Mouse (Mus musculus) MEL (cell line): Measurements from ENCODE around the gene Ing1. TPM values are rescaled to one million over a fixed set of nuclear protein-coding genes. Genes with fewer than 3 reads are reported as not detected.
"Not testable (repeated sequence)": the region's sequence is repeated elsewhere in the genome, so short reads cannot be mapped to it uniquely, and the experiment has no call there.

Source experiments
- DNase-seq: peaks from one replicate; pipeline ENCODE4 v3.0.0; 2011; ENCODE audit warnings: low read depth, low spot score
- H3K27ac ChIP-seq: 2 replicates; pipeline ENCODE4 v1.5.1; 2012; ENCODE audit warnings: low read depth, mild to moderate bottlenecking, control low read depth, low read length, moderate library complexity; ENCODE audit not compliant: control insufficient read depth
- H3K27me3 ChIP-seq, 2 experiments: fragments of 150-350 bp in 1 of 2; sonication (generic) in 1 of 2; 2 replicates each; pipeline ENCODE4 v1.6.1; 2012; ENCODE audit warnings: low read length in 2 of 2, mild to moderate bottlenecking in 2 of 2, improper control_type of control experiment in 1 of 2, moderate library complexity in 1 of 2; ENCODE audit not compliant: insufficient read depth in 2 of 2, control insufficient read depth in 1 of 2
- H3K36me3 ChIP-seq, 2 experiments: 2 replicates each; pipeline ENCODE4 v1.6.1; 2012 to 2014; ENCODE audit warnings: low read length in 2 of 2, improper control_type of control experiment in 1 of 2, inconsistent platforms in 1 of 2, mild to moderate bottlenecking in 1 of 2; ENCODE audit not compliant: insufficient read depth in 2 of 2, control insufficient read depth in 1 of 2
- H3K4me1 ChIP-seq, 2 experiments: fragments of 150-350 bp in 1 of 2; sonication (generic) in 1 of 2; 2 replicates each; pipeline ENCODE4 v1.6.1; 2012; ENCODE audit warnings: low read length in 2 of 2, improper control_type of control experiment in 1 of 2, mild to moderate bottlenecking in 1 of 2; ENCODE audit not compliant: insufficient read depth in 2 of 2, control insufficient read depth in 1 of 2
- H3K4me3 ChIP-seq, 2 experiments: fragments of 150-350 bp in 1 of 2; sonication (generic) in 1 of 2; 2 replicates each; pipeline ENCODE4 v1.5.1; 2012; ENCODE audit warnings: low read depth in 2 of 2, low read length in 2 of 2, mild to moderate bottlenecking in 2 of 2, moderate library complexity in 2 of 2, control low read depth in 1 of 2, improper control_type of control experiment in 1 of 2; ENCODE audit not compliant: control insufficient read depth in 1 of 2, insufficient read depth in 1 of 2
- H3K79me2 ChIP-seq: 2 replicates; pipeline ENCODE4 v1.6.1; 2012; ENCODE audit warnings: mild to moderate bottlenecking, low read length, moderate library complexity; ENCODE audit not compliant: control insufficient read depth, poor library complexity, insufficient read depth
- H3K9ac ChIP-seq: 2 replicates; pipeline ENCODE4 v1.6.1; 2012; ENCODE audit warnings: low read depth, mild to moderate bottlenecking, control low read depth, low read length, moderate library complexity; ENCODE audit not compliant: control insufficient read depth, poor library complexity, severe bottlenecking
- H3K9me3 ChIP-seq: fragments of 150-350 bp; sonication (generic); replicated peaks from 2 replicates; pipeline ENCODE4 v1.6.1; 2012; ENCODE audit warnings: mild to moderate bottlenecking, low read length, improper control_type of control experiment, moderate library complexity; ENCODE audit not compliant: insufficient read depth
- BHLHE40 ChIP-seq: IDR thresholded peaks from 2 replicates; pipeline ENCODE4 v1.6.1; 2012; ENCODE audit warnings: low read depth, mild to moderate bottlenecking, inconsistent platforms, low read length, improper control_type of control experiment, borderline replicate concordance
- CHD1 ChIP-seq: IDR thresholded peaks from 2 replicates; pipeline ENCODE4 v1.6.1; 2012; ENCODE audit warnings: low read depth, mild to moderate bottlenecking, inconsistent platforms, low read length, improper control_type of control experiment
- E2F4 ChIP-seq: IDR thresholded peaks from 2 replicates; pipeline ENCODE4 v1.6.1; 2011; ENCODE audit warnings: low read depth, low read length, improper control_type of control experiment, borderline replicate concordance
- ELF1 ChIP-seq: IDR thresholded peaks from 2 replicates; pipeline ENCODE4 v1.6.1; 2014; ENCODE audit warnings: low read depth, mild to moderate bottlenecking, inconsistent platforms, low read length, improper control_type of control experiment, moderate library complexity
- GABPA ChIP-seq: IDR thresholded peaks from 2 replicates; pipeline ENCODE4 v1.6.1; 2012; ENCODE audit warnings: low read depth, mild to moderate bottlenecking, inconsistent platforms, low read length, improper control_type of control experiment, moderate library complexity
- GATA1 ChIP-seq: IDR thresholded peaks from 2 replicates; pipeline ENCODE4 v1.6.1; 2011; ENCODE audit warnings: low read depth, low read length, improper control_type of control experiment
- HCFC1 ChIP-seq: IDR thresholded peaks from 2 replicates; pipeline ENCODE4 v1.6.1; 2012; ENCODE audit warnings: low read depth, mild to moderate bottlenecking, inconsistent platforms, low read length, improper control_type of control experiment, moderate library complexity
- JUND ChIP-seq: IDR thresholded peaks from 2 replicates; pipeline ENCODE4 v1.6.1; 2011; ENCODE audit warnings: low read depth, mild to moderate bottlenecking, improper control_type of control experiment, low read length
- KAT2A ChIP-seq: conservative IDR thresholded peaks from 2 replicates; pipeline ENCODE4 v1.6.1; 2012; ENCODE audit warnings: low read depth, low read length, improper control_type of control experiment, inconsistent platforms
- MAFK ChIP-seq: IDR thresholded peaks from 2 replicates; pipeline ENCODE4 v1.6.1; 2011; ENCODE audit warnings: low read depth, mild to moderate bottlenecking, low read length, improper control_type of control experiment, borderline replicate concordance
- MXI1 ChIP-seq: IDR thresholded peaks from 2 replicates; pipeline ENCODE4 v1.6.1; 2011; ENCODE audit warnings: mild to moderate bottlenecking, low read depth, low read length, improper control_type of control experiment
- MYC ChIP-seq: IDR thresholded peaks from 2 replicates; pipeline ENCODE4 v1.6.1; 2011; ENCODE audit warnings: low read depth, mild to moderate bottlenecking, low read length, improper control_type of control experiment, moderate library complexity
- NRF1 ChIP-seq: IDR thresholded peaks from 2 replicates; pipeline ENCODE4 v1.6.1; 2014; ENCODE audit warnings: low read depth, mild to moderate bottlenecking, inconsistent platforms, low read length, improper control_type of control experiment, moderate library complexity; ENCODE audit not compliant: poor library complexity, insufficient read depth, severe bottlenecking
- POLR2A ChIP-seq, 2 experiments: IDR thresholded peaks; 2 replicates each; pipeline ENCODE4 v1.6.1; 2011 to 2012; ENCODE audit warnings: low read length in 2 of 2, mild to moderate bottlenecking in 2 of 2, control low read depth in 1 of 2, improper control_type of control experiment in 1 of 2, low read depth in 1 of 2, moderate library complexity in 1 of 2; ENCODE audit not compliant: control insufficient read depth in 1 of 2, insufficient read depth in 1 of 2, poor library complexity in 1 of 2
- POLR2AphosphoS2 ChIP-seq: IDR thresholded peaks from 2 replicates; pipeline ENCODE4 v1.6.1; 2011; ENCODE audit warnings: low read length, improper control_type of control experiment
- POLR2AphosphoS5 ChIP-seq: IDR thresholded peaks from 2 replicates; pipeline ENCODE4 v1.6.1; 2012; ENCODE audit warnings: low read depth, borderline replicate concordance, mild to moderate bottlenecking, inconsistent platforms, low read length, moderate library complexity, mixed read lengths
- RCOR1 ChIP-seq: IDR thresholded peaks from 2 replicates; pipeline ENCODE4 v1.6.1; 2012; ENCODE audit warnings: low read depth, mild to moderate bottlenecking, inconsistent platforms, low read length, improper control_type of control experiment
- SIN3A ChIP-seq: IDR thresholded peaks from 2 replicates; pipeline ENCODE4 v1.6.1; 2012; ENCODE audit warnings: low read length, improper control_type of control experiment, inconsistent platforms
- TAL1 ChIP-seq: IDR thresholded peaks from 2 replicates; pipeline ENCODE4 v1.6.1; 2012; ENCODE audit warnings: mild to moderate bottlenecking, inconsistent platforms, low read length, moderate library complexity, mixed read lengths
- TCF12 ChIP-seq: IDR thresholded peaks from 2 replicates; pipeline ENCODE4 v1.6.1; 2014; ENCODE audit warnings: low read depth, mild to moderate bottlenecking, inconsistent platforms, low read length, improper control_type of control experiment, moderate library complexity
- UBTF ChIP-seq: IDR thresholded peaks from 2 replicates; pipeline ENCODE4 v1.6.1; 2012; ENCODE audit warnings: low read depth, mild to moderate bottlenecking, inconsistent platforms, low read length, improper control_type of control experiment, moderate library complexity, borderline replicate concordance; ENCODE audit not compliant: insufficient read depth
- USF2 ChIP-seq, 2 experiments: IDR thresholded peaks; 2 replicates each; pipeline ENCODE4 v1.6.1; 2011 to 2012; ENCODE audit warnings: improper control_type of control experiment in 2 of 2, low read length in 2 of 2, borderline replicate concordance in 1 of 2, inconsistent platforms in 1 of 2, low read depth in 1 of 2, mild to moderate bottlenecking in 1 of 2; ENCODE audit not compliant: insufficient read depth in 1 of 2
- ZC3H11A ChIP-seq: IDR thresholded peaks from 2 replicates; pipeline ENCODE4 v1.6.1; 2012; ENCODE audit warnings: low read depth, mild to moderate bottlenecking, inconsistent platforms, low read length, improper control_type of control experiment
- ZMIZ1 ChIP-seq: IDR thresholded peaks from 2 replicates; pipeline ENCODE4 v1.6.1; 2012; ENCODE audit warnings: low read depth, mild to moderate bottlenecking, inconsistent platforms, low read length, improper control_type of control experiment, moderate library complexity
- polyA plus RNA-seq, 2 experiments: library from polyadenylated mRNA; stranded (reverse) in 1 of 2; unstranded in 1 of 2; fragments of >175 nt in 1 of 2; fragments of >200 nt in 1 of 2; gene quantifications; 2 replicates each; pipeline versions ENCODE4 v1.2.1 to v1.2.4; 2012; ENCODE audit warnings: low replicate concordance in 2 of 2, low read depth in 1 of 2; ENCODE audit not compliant: insufficient read length in 2 of 2, insufficient read depth in 1 of 2, missing spikeins in 1 of 2
- total RNA-seq: library from RNA; depleted of rRNA; stranded (reverse); fragments of 300-350 nt; gene quantifications from 2 replicates; pipeline ENCODE4 v1.2.3, GENCODE M21; 2012

The Ing1 gene
- total and polyA plus RNA-seq, 3 experiments = 35.9 to 91.0 TPM; not detected in 1

GRCm38 (mm10) chr8:11564236-11564635, 8.9 kb downstream of the Ing1 start:
- Histone ChIP-seq H3K27ac (no peak overlapping the region), H3K4me1 (peaks cover 0 to 9% of the 10 kb centered on the region in 2 experiments; a peak in 2 of 4 replicates), H3K27me3 (no peaks in the 10 kb centered on the region), H3K9ac (no peak overlapping the region), H3K79me2 (peaks cover 27% of the 10 kb centered on the region), H3K36me3 (peaks cover 0 to 2% of the 10 kb centered on the region in 2 experiments; a peak in 3 of 4 replicates), H3K4me3 (no peak overlapping the region), H3K9me3 (no peaks in the 10 kb centered on the region)
- DNase-seq = peak; percentile 34
- TF ChIP-seq POLR2A (IDR thresholded peaks at IDR 0.05; ENCODE audit: control insufficient read depth in 1 of 2, insufficient read depth in 1 of 2, low read depth in 1 of 2, low read length in 2 of 2, poor library complexity in 1 of 2) (no peak), ELF1 (no peak), ZC3H11A (no peak), USF2 (IDR thresholded peaks at IDR 0.05; ENCODE audit: borderline replicate concordance in 1 of 2, insufficient read depth in 1 of 2, low read depth in 1 of 2, low read length in 2 of 2) (no peak), CHD1 (no peak), TCF12 (no peak), UBTF (no peak), MYC (no peak), GATA1 (no peak), MXI1 (no peak), JUND (no peak), KAT2A (no peak), RCOR1 (no peak), ZMIZ1 (no peak), E2F4 (no peak), GABPA (no peak), BHLHE40 (no peak), TAL1 (no peak)

DNA sequence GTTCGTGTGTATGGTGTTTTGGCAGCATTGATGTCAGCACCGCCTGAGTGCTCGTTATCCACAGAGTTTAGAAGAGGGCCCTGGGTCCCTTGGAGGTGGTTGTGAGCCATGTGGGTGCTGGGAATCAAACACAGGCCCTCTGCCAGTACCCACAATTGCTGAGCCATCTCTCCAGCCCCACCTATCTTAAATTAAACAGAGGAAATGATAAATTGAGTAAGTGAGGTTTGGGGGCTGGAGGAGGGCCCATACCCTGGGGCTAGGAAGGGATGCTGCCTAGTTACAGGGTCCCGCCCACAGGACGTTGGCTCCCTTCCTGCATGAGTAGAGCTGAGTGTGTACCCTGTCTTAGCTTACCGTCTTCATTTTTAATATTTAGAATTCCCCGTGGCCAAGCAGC, 9.3 kb downstream of the Ing1 start:
- Histone ChIP-seq H3K27me3 (no peaks in the 10 kb centered on the region), H3K36me3 (no peaks in the 10 kb centered on the region; a peak in 1 of 4 replicates), H3K79me2 (peaks cover 23% of the 10 kb centered on the region), H3K9me3 (no peaks in the 10 kb centered on the region)
- DNase-seq = no peak
- TF ChIP-seq MYC (no peak), HCFC1 (no peak), MAFK (no peak), CHD1 (no peak), POLR2AphosphoS2 (no peak), NRF1 (no peak), ZMIZ1 (no peak), POLR2AphosphoS5 (no peak), SIN3A (no peak), ELF1 (no peak)
- TF ChIP-seq, all 39 proteins: peak for 0
- Histone ChIP-seq H3K4me3 (no peak overlapping the region), H3K4me1 (peaks cover 0 to 6% of the 10 kb centered on the region in 2 experiments; a peak in 1 of 4 replicates), H3K9ac (no peak overlapping the region), H3K27ac (no peak overlapping the region)

DNA sequence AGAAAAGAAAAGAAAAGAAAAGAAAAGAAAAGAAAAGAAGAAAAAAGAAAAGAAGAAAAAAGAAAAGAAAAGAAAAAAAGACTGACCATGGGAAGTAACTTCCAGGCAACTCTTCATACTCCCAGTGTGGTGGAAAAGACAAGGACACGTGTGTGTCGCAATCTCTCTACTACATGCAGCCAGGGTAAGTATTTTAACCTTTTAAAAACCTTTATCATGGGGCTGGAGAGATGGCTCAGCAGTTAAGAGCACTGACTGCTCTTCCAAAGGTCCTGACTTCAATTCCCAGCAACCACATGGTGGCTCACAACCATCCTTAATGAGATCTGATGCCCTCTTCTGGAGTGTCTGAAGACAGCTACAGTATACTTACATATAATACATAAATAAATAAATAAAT, 12.8 kb downstream of the Ing1 start:
- H3K9ac ChIP-seq, H3K79me2 ChIP-seq, H3K27me3 ChIP-seq, H3K36me3 ChIP-seq, H3K4me3 ChIP-seq, H3K9me3 ChIP-seq, H3K27ac ChIP-seq, DNase-seq, H3K4me1 ChIP-seq: not testable (repeated sequence)
